Mouse (Mus musculus) C2C12 (cell line): ENCODE data around the gene Gpc6. TPM values are rescaled to one million over a fixed set of nuclear protein-coding genes. Genes with fewer than 3 reads are reported as not detected.

Experiments used
- H3K27me3 ChIP-seq: one replicate; pipeline ENCODE4 v1.6.1; 2011; ENCODE audit not compliant: control insufficient read depth, insufficient read depth, insufficient read length
- H3K36me3 ChIP-seq: one replicate; pipeline ENCODE4 v1.6.1; 2011; ENCODE audit not compliant: control insufficient read depth, insufficient read depth
- H3K4me3 ChIP-seq: one replicate; pipeline ENCODE4 v1.5.1; 2011; ENCODE audit warnings: mild to moderate bottlenecking, control low read depth; ENCODE audit not compliant: poor library complexity, insufficient read depth, severe bottlenecking
- H3K79me2 ChIP-seq: one replicate; pipeline ENCODE4 v1.6.1; 2011; ENCODE audit not compliant: control insufficient read depth, insufficient read depth
- H3K79me3 ChIP-seq: one replicate; pipeline ENCODE4 v1.6.1; 2011; ENCODE audit warnings: low read depth, control low read depth
- H3ac ChIP-seq: one replicate; pipeline ENCODE3; 2011; ENCODE audit warnings: low read depth; ENCODE audit not compliant: control insufficient read depth, insufficient read length
- CEBPB ChIP-seq: IDR thresholded peaks from one replicate; pipeline ENCODE4 v1.6.1; 2011; ENCODE audit warnings: low read depth, mild to moderate bottlenecking, control low read depth, moderate library complexity
- CTCF ChIP-seq: IDR thresholded peaks from one replicate; pipeline ENCODE4 v1.5.1; 2011; ENCODE audit not compliant: control insufficient read depth, insufficient read depth, insufficient read length
- FOSL1 ChIP-seq: IDR thresholded peaks from one replicate; pipeline ENCODE4 v1.8.0; 2011; ENCODE audit warnings: mild to moderate bottlenecking, low read length; ENCODE audit not compliant: poor library complexity, insufficient read depth, severe bottlenecking
- MAX ChIP-seq: IDR thresholded peaks from one replicate; pipeline ENCODE4 v1.6.1; 2011; ENCODE audit warnings: mild to moderate bottlenecking, control low read depth
- MYOD1 ChIP-seq: IDR thresholded peaks from one replicate; pipeline ENCODE4 v1.6.1; 2011; ENCODE audit warnings: low read depth; ENCODE audit not compliant: control insufficient read depth, insufficient read length
- MYOG ChIP-seq: IDR thresholded peaks from one replicate; pipeline ENCODE4 v1.6.1; 2011; ENCODE audit not compliant: control insufficient read depth, insufficient read length; ENCODE audit errors: extremely low read depth
- USF1 ChIP-seq: IDR thresholded peaks from one replicate; pipeline ENCODE4 v1.6.1; 2011; ENCODE audit warnings: low read depth, mild to moderate bottlenecking, control low read depth, moderate library complexity
- polyA plus RNA-seq: library from polyadenylated mRNA; unstranded; fragments of >200 nt; fragmentation: generic; extraction: Trizol; gene quantifications from one replicate; pipeline ENCODE4 v1.2.1, GENCODE M21; 2012; ENCODE audit warnings: missing spikeins

Gene Gpc6
- polyA plus RNA-seq, 1 experiment: 9.6 TPM

DNA sequence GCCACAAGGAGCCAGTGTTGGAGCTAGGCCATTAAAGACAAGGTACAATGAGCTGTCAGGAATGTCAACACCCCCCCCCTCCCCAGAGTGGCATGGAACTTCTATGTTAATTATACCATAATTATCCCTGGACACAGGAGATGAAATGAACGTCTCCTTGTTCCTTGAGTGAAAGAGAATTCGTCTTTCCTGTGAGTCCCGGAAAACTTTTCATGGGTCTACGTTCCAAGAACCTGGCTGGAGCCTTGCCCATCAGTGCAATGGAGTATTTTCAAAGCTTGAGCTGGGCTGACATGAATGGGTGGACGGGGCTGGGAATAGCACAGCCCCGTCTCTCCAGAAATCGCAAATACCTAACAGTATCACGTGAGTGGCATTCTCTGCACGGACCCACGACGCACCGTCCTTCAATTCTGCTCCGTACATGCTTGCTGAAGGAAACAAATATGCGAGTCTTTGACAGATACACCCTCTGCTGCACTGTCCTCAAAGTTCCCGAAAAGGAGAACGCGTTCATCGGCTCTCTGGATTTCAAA, 444.3 kb downstream of the Gpc6 start:
- Histone ChIP-seq H3ac (no peak overlapping the region), H3K79me3 (no peaks in the 10 kb centered on the region), H3K36me3 (no peaks in the 10 kb centered on the region), H3K4me3 (no peak overlapping the region), H3K79me2 (no peaks in the 10 kb centered on the region), H3K27me3 (no peaks in the 10 kb centered on the region)
- TF ChIP-seq MYOD1 (no peak), CTCF (no peak), MAX (no peak), USF1 (no peak), FOSL1 (no peak), CEBPB (no peak), MYOG (no peak)

DNA sequence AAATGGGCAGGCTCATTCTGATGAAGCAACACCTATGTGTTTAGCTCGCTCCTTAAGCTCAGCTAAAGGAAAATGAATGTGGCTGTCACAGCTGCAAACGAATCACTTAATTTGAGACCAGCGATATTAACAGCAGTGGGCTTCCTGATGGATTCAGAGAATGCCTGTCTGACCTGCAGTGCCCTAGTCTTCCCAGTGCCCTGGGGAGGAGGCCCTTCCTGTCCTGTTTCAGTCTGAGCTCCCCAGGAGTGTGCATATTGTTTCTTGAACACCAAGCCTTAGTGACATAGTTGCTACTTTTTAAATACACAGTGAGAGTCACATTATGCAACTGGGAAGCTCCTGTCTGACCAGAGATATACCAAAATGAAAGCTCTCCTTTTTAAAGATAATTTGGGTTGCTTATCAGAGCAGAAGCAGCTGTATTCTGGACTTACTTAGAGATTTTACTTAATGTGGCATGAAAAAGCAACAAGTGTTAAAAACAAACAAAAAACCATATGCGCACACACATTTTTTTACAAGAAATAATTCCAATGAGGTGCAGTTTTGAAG, 451.8 kb downstream of the Gpc6 start:
- Histone ChIP-seq H3K36me3 (no peaks in the 10 kb centered on the region), H3K79me2 (no peaks in the 10 kb centered on the region), H3K4me3 (no peak overlapping the region), H3ac (no peak overlapping the region), H3K27me3 (no peaks in the 10 kb centered on the region), H3K79me3 (no peaks in the 10 kb centered on the region)
- TF ChIP-seq MYOG (no peak), USF1 (no peak), CEBPB (no peak), FOSL1 (no peak), MAX (no peak), MYOD1 (no peak), CTCF (no peak)

- TF ChIP-seq CTCF: no peak
- no peak for TF ChIP-seq CEBPB
- TF ChIP-seq USF1: no peak
- no peak for TF ChIP-seq MYOD1
- TF ChIP-seq FOSL1: no peak
- TF ChIP-seq MYOG: no peak
- TF ChIP-seq MAX: no peak
- no peak overlapping the region for H3ac ChIP-seq
- no peaks in the 10 kb centered on the region for H3K79me2 ChIP-seq
- no peak overlapping the region for H3K4me3 ChIP-seq
- H3K27me3 ChIP-seq: no peaks in the 10 kb centered on the region
- no peaks in the 10 kb centered on the region for H3K79me3 ChIP-seq
- H3K36me3 ChIP-seq: no peaks in the 10 kb centered on the region
These were observed 454.9 kb downstream of the Gpc6 start for GRCm38 (mm10) chr14:117379979-117380378.

- no peaks in the 10 kb centered on the region for H3K79me2 ChIP-seq
- H3ac ChIP-seq: no peak overlapping the region
- no peaks in the 10 kb centered on the region for H3K27me3 ChIP-seq
- no peaks in the 10 kb centered on the region for H3K36me3 ChIP-seq
- H3K79me3 ChIP-seq: no peaks in the 10 kb centered on the region
- H3K4me3 ChIP-seq: no peak overlapping the region
- no peak for TF ChIP-seq FOSL1
- no peak for TF ChIP-seq MYOD1
- TF ChIP-seq MAX: no peak
- TF ChIP-seq CTCF: no peak
- TF ChIP-seq USF1: no peak
These were observed 458.1 kb downstream of the Gpc6 start for GRCm38 (mm10) chr14:117383188-117383587.

DNA sequence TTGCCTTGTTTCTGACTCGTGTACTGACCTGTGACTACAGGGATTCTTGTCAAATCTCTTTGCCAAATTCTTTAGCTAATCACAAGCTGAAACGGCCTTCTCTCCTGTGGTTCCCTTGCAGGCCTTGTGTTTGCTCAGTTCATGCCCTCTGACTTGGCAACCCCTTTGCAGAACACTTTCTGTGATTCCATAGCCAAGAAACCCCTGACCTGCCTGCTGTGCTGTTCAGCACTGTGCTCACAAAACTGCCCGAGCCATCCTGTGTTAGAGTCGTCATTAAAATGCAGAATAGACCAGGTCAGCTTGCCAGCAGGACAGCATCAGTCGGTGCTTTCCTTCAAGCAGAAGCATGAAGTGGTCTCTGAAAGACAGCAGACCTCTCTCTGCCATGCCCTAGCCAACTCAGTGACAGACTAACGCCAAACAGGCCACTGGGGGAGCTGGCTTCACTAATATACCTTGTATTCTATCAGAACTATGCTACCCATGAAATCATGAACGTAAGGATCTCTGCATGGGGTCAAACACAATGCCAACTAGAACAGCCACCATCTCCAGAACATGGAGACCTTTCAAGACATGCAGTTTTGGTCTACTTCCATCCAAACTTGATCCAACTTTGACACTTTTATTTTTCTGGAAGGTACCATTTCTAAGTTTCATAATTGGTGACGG, 459.1 kb downstream of the Gpc6 start:
- Histone ChIP-seq H3K79me2 (no peaks in the 10 kb centered on the region), H3K27me3 (no peaks in the 10 kb centered on the region), H3ac (no peak overlapping the region), H3K79me3 (no peaks in the 10 kb centered on the region), H3K36me3 (no peaks in the 10 kb centered on the region), H3K4me3 (no peak overlapping the region)
- TF ChIP-seq MAX (no peak), MYOG (no peak), FOSL1 (no peak), CTCF (no peak), MYOD1 (no peak), CEBPB (no peak), USF1 (no peak)
